Mouse (Mus musculus) ES-Bruce4 (cell line): ENCODE data around the gene Kcnk1.

ENCODE experiments used
- CTCF ChIP-seq: IDR thresholded peaks from one replicate; pipeline ENCODE4 v1.8.1; 2011; ENCODE audit warnings: low read depth, low read length
- EP300 ChIP-seq: IDR thresholded peaks from 2 replicates; pipeline ENCODE4 v1.6.1; 2011; ENCODE audit warnings: low read depth, low read length; ENCODE audit not compliant: insufficient read depth
- POLR2A ChIP-seq: IDR thresholded peaks from one replicate; pipeline ENCODE4 v1.8.1; 2011; ENCODE audit warnings: low read length; ENCODE audit not compliant: insufficient read depth

- TF ChIP-seq CTCF: no peak
- no peak for TF ChIP-seq EP300
- TF ChIP-seq POLR2A: no peak
Observed at GRCm38 (mm10) chr8:126053911-126054310, 58.9 kb downstream of the Kcnk1 start.
